Mouse (Mus musculus) MEL (cell line): ENCODE measurements around the gene Cdca4. TPM values are rescaled to one million over a fixed set of nuclear protein-coding genes. Genes with fewer than 3 reads are reported as not detected.

Source experiments
- DNase-seq: peaks from one replicate; pipeline ENCODE4 v3.0.0; 2011; ENCODE audit warnings: low read depth, low spot score
- H3K27ac ChIP-seq: 2 replicates; pipeline ENCODE4 v1.5.1; 2012; ENCODE audit warnings: low read depth, mild to moderate bottlenecking, control low read depth, low read length, moderate library complexity; ENCODE audit not compliant: control insufficient read depth
- H3K27me3 ChIP-seq, 2 experiments: fragments of 150-350 bp in 1 of 2; sonication (generic) in 1 of 2; 2 replicates each; pipeline ENCODE4 v1.6.1; 2012; ENCODE audit warnings: low read length in 2 of 2, mild to moderate bottlenecking in 2 of 2, improper control_type of control experiment in 1 of 2, moderate library complexity in 1 of 2; ENCODE audit not compliant: insufficient read depth in 2 of 2, control insufficient read depth in 1 of 2
- H3K36me3 ChIP-seq, 2 experiments: 2 replicates each; pipeline ENCODE4 v1.6.1; 2012 to 2014; ENCODE audit warnings: low read length in 2 of 2, improper control_type of control experiment in 1 of 2, inconsistent platforms in 1 of 2, mild to moderate bottlenecking in 1 of 2; ENCODE audit not compliant: insufficient read depth in 2 of 2, control insufficient read depth in 1 of 2
- H3K4me1 ChIP-seq, 2 experiments: fragments of 150-350 bp in 1 of 2; sonication (generic) in 1 of 2; 2 replicates each; pipeline ENCODE4 v1.6.1; 2012; ENCODE audit warnings: low read length in 2 of 2, improper control_type of control experiment in 1 of 2, mild to moderate bottlenecking in 1 of 2; ENCODE audit not compliant: insufficient read depth in 2 of 2, control insufficient read depth in 1 of 2
- H3K4me3 ChIP-seq, 2 experiments: fragments of 150-350 bp in 1 of 2; sonication (generic) in 1 of 2; 2 replicates each; pipeline ENCODE4 v1.5.1; 2012; ENCODE audit warnings: low read depth in 2 of 2, low read length in 2 of 2, mild to moderate bottlenecking in 2 of 2, moderate library complexity in 2 of 2, control low read depth in 1 of 2, improper control_type of control experiment in 1 of 2; ENCODE audit not compliant: control insufficient read depth in 1 of 2, insufficient read depth in 1 of 2
- H3K79me2 ChIP-seq: 2 replicates; pipeline ENCODE4 v1.6.1; 2012; ENCODE audit warnings: mild to moderate bottlenecking, low read length, moderate library complexity; ENCODE audit not compliant: control insufficient read depth, poor library complexity, insufficient read depth
- H3K9ac ChIP-seq: 2 replicates; pipeline ENCODE4 v1.6.1; 2012; ENCODE audit warnings: low read depth, mild to moderate bottlenecking, control low read depth, low read length, moderate library complexity; ENCODE audit not compliant: control insufficient read depth, poor library complexity, severe bottlenecking
- H3K9me3 ChIP-seq: fragments of 150-350 bp; sonication (generic); replicated peaks from 2 replicates; pipeline ENCODE4 v1.6.1; 2012; ENCODE audit warnings: mild to moderate bottlenecking, low read length, improper control_type of control experiment, moderate library complexity; ENCODE audit not compliant: insufficient read depth
- BHLHE40 ChIP-seq: IDR thresholded peaks from 2 replicates; pipeline ENCODE4 v1.6.1; 2012; ENCODE audit warnings: low read depth, mild to moderate bottlenecking, inconsistent platforms, low read length, improper control_type of control experiment, borderline replicate concordance
- CHD1 ChIP-seq: IDR thresholded peaks from 2 replicates; pipeline ENCODE4 v1.6.1; 2012; ENCODE audit warnings: low read depth, mild to moderate bottlenecking, inconsistent platforms, low read length, improper control_type of control experiment
- CTCF ChIP-seq, 3 experiments: IDR thresholded peaks in 2 of 3; conservative IDR thresholded peaks in 1 of 3; 2 replicates each; pipeline ENCODE4 v1.5.1; 2011 to 2012; ENCODE audit warnings: low read length in 3 of 3, low read depth in 2 of 3, mild to moderate bottlenecking in 2 of 3, improper control_type of control experiment in 1 of 3, inconsistent platforms in 1 of 3, mixed read lengths in 1 of 3, moderate library complexity in 1 of 3; ENCODE audit not compliant: control insufficient read depth in 1 of 3, insufficient read depth in 1 of 3, poor library complexity in 1 of 3, severe bottlenecking in 1 of 3
- E2F4 ChIP-seq: IDR thresholded peaks from 2 replicates; pipeline ENCODE4 v1.6.1; 2011; ENCODE audit warnings: low read depth, low read length, improper control_type of control experiment, borderline replicate concordance
- ELF1 ChIP-seq: IDR thresholded peaks from 2 replicates; pipeline ENCODE4 v1.6.1; 2014; ENCODE audit warnings: low read depth, mild to moderate bottlenecking, inconsistent platforms, low read length, improper control_type of control experiment, moderate library complexity
- EP300 ChIP-seq, 2 experiments: IDR thresholded peaks; 2 replicates each; pipeline ENCODE4 v1.6.1; 2011; ENCODE audit warnings: improper control_type of control experiment in 2 of 2, low read length in 2 of 2, low read depth in 1 of 2, mild to moderate bottlenecking in 1 of 2
- ETS1 ChIP-seq: IDR thresholded peaks from 2 replicates; pipeline ENCODE4 v1.6.1; 2012; ENCODE audit warnings: low read depth, mild to moderate bottlenecking, inconsistent platforms, low read length, improper control_type of control experiment, moderate library complexity
- GABPA ChIP-seq: IDR thresholded peaks from 2 replicates; pipeline ENCODE4 v1.6.1; 2012; ENCODE audit warnings: low read depth, mild to moderate bottlenecking, inconsistent platforms, low read length, improper control_type of control experiment, moderate library complexity
- HCFC1 ChIP-seq: IDR thresholded peaks from 2 replicates; pipeline ENCODE4 v1.6.1; 2012; ENCODE audit warnings: low read depth, mild to moderate bottlenecking, inconsistent platforms, low read length, improper control_type of control experiment, moderate library complexity
- KAT2A ChIP-seq: conservative IDR thresholded peaks from 2 replicates; pipeline ENCODE4 v1.6.1; 2012; ENCODE audit warnings: low read depth, low read length, improper control_type of control experiment, inconsistent platforms
- MAFK ChIP-seq: IDR thresholded peaks from 2 replicates; pipeline ENCODE4 v1.6.1; 2011; ENCODE audit warnings: low read depth, mild to moderate bottlenecking, low read length, improper control_type of control experiment, borderline replicate concordance
- MAZ ChIP-seq: IDR thresholded peaks from 2 replicates; pipeline ENCODE4 v1.6.1; 2012; ENCODE audit warnings: low read depth, mild to moderate bottlenecking, inconsistent platforms, low read length, improper control_type of control experiment
- MXI1 ChIP-seq: IDR thresholded peaks from 2 replicates; pipeline ENCODE4 v1.6.1; 2011; ENCODE audit warnings: mild to moderate bottlenecking, low read depth, low read length, improper control_type of control experiment
- MYB ChIP-seq: IDR thresholded peaks from 2 replicates; pipeline ENCODE4 v1.6.1; 2011; ENCODE audit warnings: mild to moderate bottlenecking, low read depth, low read length, improper control_type of control experiment
- MYC ChIP-seq: IDR thresholded peaks from 2 replicates; pipeline ENCODE4 v1.6.1; 2011; ENCODE audit warnings: low read depth, mild to moderate bottlenecking, low read length, improper control_type of control experiment, moderate library complexity
- NELFE ChIP-seq: IDR thresholded peaks from 2 replicates; pipeline ENCODE4 v1.6.1; 2011; ENCODE audit warnings: low read depth, low read length, improper control_type of control experiment
- NRF1 ChIP-seq: IDR thresholded peaks from 2 replicates; pipeline ENCODE4 v1.6.1; 2014; ENCODE audit warnings: low read depth, mild to moderate bottlenecking, inconsistent platforms, low read length, improper control_type of control experiment, moderate library complexity; ENCODE audit not compliant: poor library complexity, insufficient read depth, severe bottlenecking
- POLR2A ChIP-seq, 2 experiments: IDR thresholded peaks; 2 replicates each; pipeline ENCODE4 v1.6.1; 2011 to 2012; ENCODE audit warnings: low read length in 2 of 2, mild to moderate bottlenecking in 2 of 2, control low read depth in 1 of 2, improper control_type of control experiment in 1 of 2, low read depth in 1 of 2, moderate library complexity in 1 of 2; ENCODE audit not compliant: control insufficient read depth in 1 of 2, insufficient read depth in 1 of 2, poor library complexity in 1 of 2
- POLR2AphosphoS2 ChIP-seq: IDR thresholded peaks from 2 replicates; pipeline ENCODE4 v1.6.1; 2011; ENCODE audit warnings: low read length, improper control_type of control experiment
- POLR2AphosphoS5 ChIP-seq: IDR thresholded peaks from 2 replicates; pipeline ENCODE4 v1.6.1; 2012; ENCODE audit warnings: low read depth, borderline replicate concordance, mild to moderate bottlenecking, inconsistent platforms, low read length, moderate library complexity, mixed read lengths
- RAD21 ChIP-seq: IDR thresholded peaks from 2 replicates; pipeline ENCODE4 v1.6.1; 2011; ENCODE audit warnings: mild to moderate bottlenecking, low read depth, low read length, improper control_type of control experiment
- RCOR1 ChIP-seq: IDR thresholded peaks from 2 replicates; pipeline ENCODE4 v1.6.1; 2012; ENCODE audit warnings: low read depth, mild to moderate bottlenecking, inconsistent platforms, low read length, improper control_type of control experiment
- SMC3 ChIP-seq: IDR thresholded peaks from 2 replicates; pipeline ENCODE4 v1.6.1; 2011; ENCODE audit warnings: low read depth, low read length, improper control_type of control experiment
- TAL1 ChIP-seq: IDR thresholded peaks from 2 replicates; pipeline ENCODE4 v1.6.1; 2012; ENCODE audit warnings: mild to moderate bottlenecking, inconsistent platforms, low read length, moderate library complexity, mixed read lengths
- TBP ChIP-seq: IDR thresholded peaks from 2 replicates; pipeline ENCODE4 v1.8.0; 2011; ENCODE audit warnings: low read depth, low read length, improper control_type of control experiment
- TCF12 ChIP-seq: IDR thresholded peaks from 2 replicates; pipeline ENCODE4 v1.6.1; 2014; ENCODE audit warnings: low read depth, mild to moderate bottlenecking, inconsistent platforms, low read length, improper control_type of control experiment, moderate library complexity
- UBTF ChIP-seq: IDR thresholded peaks from 2 replicates; pipeline ENCODE4 v1.6.1; 2012; ENCODE audit warnings: low read depth, mild to moderate bottlenecking, inconsistent platforms, low read length, improper control_type of control experiment, moderate library complexity, borderline replicate concordance; ENCODE audit not compliant: insufficient read depth
- USF1 ChIP-seq: IDR thresholded peaks from 2 replicates; pipeline ENCODE4 v1.6.1; 2014; ENCODE audit warnings: low read depth, mild to moderate bottlenecking, inconsistent platforms, low read length, improper control_type of control experiment, moderate library complexity
- ZC3H11A ChIP-seq: IDR thresholded peaks from 2 replicates; pipeline ENCODE4 v1.6.1; 2012; ENCODE audit warnings: low read depth, mild to moderate bottlenecking, inconsistent platforms, low read length, improper control_type of control experiment
- ZKSCAN1 ChIP-seq: IDR thresholded peaks from 2 replicates; pipeline ENCODE4 v1.6.1; 2012; ENCODE audit warnings: low read depth, mild to moderate bottlenecking, inconsistent platforms, low read length, improper control_type of control experiment, moderate library complexity
- ZMIZ1 ChIP-seq: IDR thresholded peaks from 2 replicates; pipeline ENCODE4 v1.6.1; 2012; ENCODE audit warnings: low read depth, mild to moderate bottlenecking, inconsistent platforms, low read length, improper control_type of control experiment, moderate library complexity
- ZNF384 ChIP-seq: IDR thresholded peaks from 2 replicates; pipeline ENCODE4 v1.6.1; 2012; ENCODE audit warnings: low read depth, mild to moderate bottlenecking, inconsistent platforms, low read length, improper control_type of control experiment
- polyA plus RNA-seq, 2 experiments: library from polyadenylated mRNA; stranded (reverse) in 1 of 2; unstranded in 1 of 2; fragments of >175 nt in 1 of 2; fragments of >200 nt in 1 of 2; gene quantifications; 2 replicates each; pipeline versions ENCODE4 v1.2.1 to v1.2.4; 2012; ENCODE audit warnings: low replicate concordance in 2 of 2, low read depth in 1 of 2; ENCODE audit not compliant: insufficient read length in 2 of 2, insufficient read depth in 1 of 2, missing spikeins in 1 of 2
- total RNA-seq: library from RNA; depleted of rRNA; stranded (reverse); fragments of 300-350 nt; gene quantifications from 2 replicates; pipeline ENCODE4 v1.2.3, GENCODE M21; 2012

Gene Cdca4
- total and polyA plus RNA-seq, 3 experiments = 274 to 279 TPM; not detected in 1

- no peak for TF ChIP-seq ELF1
- peaks cover 2 to 8% of the 10 kb centered on the region in 2 experiments; a peak in 3 of 4 replicates for H3K4me1 ChIP-seq
- H3K79me2 ChIP-seq = no peaks in the 10 kb centered on the region
- no peaks in the 10 kb centered on the region for H3K27me3 ChIP-seq
- DNase-seq = no peak
- H3K27ac ChIP-seq = no peak overlapping the region
- no peak overlapping the region for H3K9ac ChIP-seq
- peaks cover 0 to 5% of the 10 kb centered on the region in 2 experiments; a peak in 2 of 4 replicates for H3K36me3 ChIP-seq
- no peak overlapping the region for H3K4me3 ChIP-seq
- no peaks in the 10 kb centered on the region for H3K9me3 ChIP-seq
These were observed 18.7 kb upstream of the Cdca4 start for GRCm38 (mm10) chr12:112847880-112848279.

DNA sequence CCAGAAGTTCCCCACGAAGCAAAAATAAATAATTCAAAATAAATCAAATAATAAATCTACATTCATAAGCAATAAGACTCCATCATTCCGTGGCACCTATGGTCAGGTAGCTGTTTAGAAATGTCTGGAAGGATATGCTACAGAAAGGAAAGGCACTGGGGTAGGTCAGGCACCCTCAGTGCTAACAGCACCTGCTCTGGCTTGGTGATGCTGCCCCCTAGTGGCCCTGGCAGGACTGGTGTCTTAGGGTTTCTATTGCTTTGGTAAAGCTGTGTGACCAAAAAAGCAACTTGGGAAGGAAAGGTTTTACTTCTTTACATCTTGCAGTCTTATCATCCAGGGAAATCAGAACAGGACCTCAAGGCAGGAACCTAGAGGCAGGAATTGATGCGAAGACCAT lies 14.6 kb upstream of the Cdca4 start:
- Histone ChIP-seq H3K27me3 (no peaks in the 10 kb centered on the region), H3K4me3 (no peak overlapping the region), H3K4me1 (no peaks in the 10 kb centered on the region), H3K36me3 (no peaks in the 10 kb centered on the region), H3K9ac (no peak overlapping the region), H3K79me2 (no peaks in the 10 kb centered on the region), H3K9me3 (0 out of 2 replicates have a peak, but pooled peaks cover 2% of the 10 kb centered on the region), H3K27ac (no peak overlapping the region)
- DNase-seq = peak; percentile 95
- TF ChIP-seq POLR2AphosphoS5 = no peak
- TF ChIP-seq GABPA = no peak
- no peak for TF ChIP-seq ETS1
- TF ChIP-seq TCF12 = no peak
- TF ChIP-seq POLR2AphosphoS2 = no peak
- peak; percentile 87 for TF ChIP-seq MYC
- no peak for TF ChIP-seq E2F4
- TF ChIP-seq RAD21 = no peak; the same call in none of the 2 replicates
- TF ChIP-seq MAZ = peak; percentile 92; the same call in 1 of the 2 replicates
- TF ChIP-seq SMC3 = peak; percentile 100
- no peak for TF ChIP-seq NELFE
- no peak for TF ChIP-seq UBTF
- TF ChIP-seq MYB = no peak
- TF ChIP-seq POLR2A (IDR thresholded peaks at IDR 0.05; ENCODE audit: control insufficient read depth in 1 of 2, insufficient read depth in 1 of 2, low read depth in 1 of 2, low read length in 2 of 2, poor library complexity in 1 of 2) = no peak
- peak; percentile 100 for TF ChIP-seq ZC3H11A
- no peak for TF ChIP-seq KAT2A
- peak; percentile 57 for TF ChIP-seq ELF1
- TF ChIP-seq MXI1 = no peak
- no peak for TF ChIP-seq TAL1
- TF ChIP-seq CTCF (IDR thresholded peaks at IDR 0.05 in 2 of 3, conservative IDR thresholded peaks at IDR 0.05 in 1 of 3; ENCODE audit: control insufficient read depth in 1 of 3, insufficient read depth in 1 of 3, low read depth in 2 of 3, low read length in 3 of 3, poor library complexity in 1 of 3, severe bottlenecking in 1 of 3) = peak in 2 of 3 experiments; percentile 100; a peak in 5 of 6 replicates
- TF ChIP-seq USF1 = no peak
- TF ChIP-seq HCFC1 = peak; percentile 60
- TF ChIP-seq ZKSCAN1 = no peak
- TF ChIP-seq ZNF384 = peak; percentile 78
- TF ChIP-seq NRF1 = 0 out of 2 replicates have a peak, but pooled peaks have one; percentile 12
- no peak for TF ChIP-seq CHD1
- TF ChIP-seq RCOR1 = no peak; the same call in 1 of the 2 replicates
- no peak for TF ChIP-seq MAFK
- no peak; the same call in 1 of the 2 replicates for TF ChIP-seq ZMIZ1
- no peak for TF ChIP-seq EP300 (IDR thresholded peaks at IDR 0.05; ENCODE audit: low read depth in 1 of 2, low read length in 2 of 2)
- TF ChIP-seq BHLHE40 = peak; percentile 73; the same call in 1 of the 2 replicates
- TF ChIP-seq TBP = no peak
